Mouse (Mus musculus) thymus, postnatal 14 days (tissue): ENCODE measurements around the gene Gm3633.
"Not testable (repeated sequence)": the region's sequence is repeated elsewhere in the genome, so short reads cannot be mapped to it uniquely, and the experiment has no call there.

Experiments
- DNase-seq: peaks from one replicate; pipeline ENCODE4 v3.0.0; 2021

The Gm3633 gene

GRCm38 (mm10) chr14:42641817-42642216 lies at the start of gene Gm3633:
Gene Gm3633, minus strand, starts transcription at chr14:42641917.
- not testable (repeated sequence) for DNase-seq

DNA sequence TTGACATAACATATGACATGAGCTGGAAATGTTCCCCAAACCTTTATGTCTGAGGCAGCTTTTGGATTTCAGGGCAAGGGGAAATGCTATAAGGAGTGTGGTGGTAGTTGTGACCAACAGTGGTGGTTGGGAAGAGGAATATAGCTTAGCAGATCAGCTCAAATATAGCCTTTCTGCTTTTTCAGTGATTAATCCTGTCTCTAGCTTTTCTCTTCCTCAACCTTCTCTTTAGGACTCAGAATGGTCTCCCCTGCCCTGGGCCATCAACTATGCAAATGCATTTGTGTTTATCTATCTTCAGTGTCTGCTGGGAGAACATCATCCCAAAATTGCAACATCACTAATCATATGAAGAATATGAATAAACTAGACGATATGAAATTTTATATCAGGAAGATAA lies 13.9 kb upstream of the Gm3633 start, which contains the start of gene Gm10378:
Gm10378 (plus strand) TSS at position 301 of the 400 bp plus-strand sequence.
- DNase-seq: not testable (repeated sequence)

GRCm38 (mm10) chr14:42599782-42600181 lies 41.9 kb downstream of the Gm3633 start, which contains the start of gene Gm17124:
Gene Gm17124, minus strand, starts transcription at chr14:42599882.
- DNase-seq: not testable (repeated sequence)
